Mouse (Mus musculus): ENCODE measurements at regions not wholly inside any gene's neighbourhood (a gene's known extent, or its start where the extent isn't known, plus 50 kb on each side); places are given as distances from the start of the nearest gene placed in this dataset.

DNA sequence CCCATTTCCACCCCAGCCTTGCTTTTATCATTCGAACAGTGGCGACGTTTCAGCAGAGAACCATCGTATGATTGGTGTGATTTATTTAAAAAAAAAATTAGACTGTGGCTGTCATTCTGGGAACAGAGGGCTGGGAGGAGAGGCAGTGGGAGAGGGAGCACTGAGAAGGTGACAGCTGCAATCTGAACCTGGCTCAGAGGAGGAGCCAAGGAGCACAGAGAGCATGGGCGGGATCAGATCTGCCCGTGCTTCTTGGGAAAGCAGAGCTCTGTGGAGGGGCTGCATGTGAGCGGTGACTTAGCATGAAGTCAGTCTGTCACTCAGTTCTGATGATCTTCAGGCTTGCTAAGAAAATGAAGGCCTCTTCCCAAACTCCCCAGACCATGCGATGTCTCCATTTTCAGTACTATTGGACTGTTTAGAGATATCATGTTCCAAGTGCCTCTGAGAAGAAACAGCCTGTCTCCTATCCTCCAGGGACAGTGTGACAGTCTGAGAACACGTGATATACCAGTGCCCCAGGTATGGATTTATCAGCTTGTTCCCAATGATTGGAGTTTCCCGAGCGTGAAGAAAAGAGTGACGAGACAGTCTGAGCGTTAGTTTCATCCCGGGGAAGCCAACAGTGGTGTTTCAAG is 129.3 kb downstream of the Nufip1 start:
- TF ChIP-seq CTCF (IDR thresholded peaks at IDR 0.05; ENCODE audit: low read depth, low read length) (no peak), POLR2A (IDR thresholded peaks at IDR 0.05; ENCODE audit: extremely low read depth, insufficient read depth, low read length) (no peak)

Data from liver, adult 2 months (tissue).